Mouse (Mus musculus) midbrain, embryonic 10.5 days (tissue): ENCODE measurements at regions not wholly inside any gene's neighbourhood (a gene's known extent, or its start where the extent isn't known, plus 50 kb on each side); places are given as distances from the start of the nearest gene placed in this dataset.

Experiments used
- DNase-seq: peaks from one replicate; pipeline ENCODE4 v3.0.0-alpha.2; 2017; ENCODE audit warnings: low spot score
- H3K27ac ChIP-seq: fragments of 300-500 bp; sonication (generic); replicated peaks from 2 replicates; pipeline ENCODE4 v1.5.1; 2016; ENCODE audit warnings: mild to moderate bottlenecking
- H3K27me3 ChIP-seq: fragments of 300-500 bp; sonication (generic); 2 replicates; pipeline ENCODE4 v1.6.1; 2016; ENCODE audit warnings: low read depth, mild to moderate bottlenecking; ENCODE audit not compliant: poor library complexity, severe bottlenecking
- H3K36me3 ChIP-seq: fragments of 300-500 bp; sonication (generic); 2 replicates; pipeline ENCODE4 v1.6.1; 2016; ENCODE audit warnings: mild to moderate bottlenecking, moderate library complexity
- H3K4me1 ChIP-seq: fragments of 300-500 bp; sonication (generic); 2 replicates; pipeline ENCODE4 v1.6.1; 2016
- H3K4me3 ChIP-seq: fragments of 300-500 bp; sonication (generic); 2 replicates; pipeline ENCODE4 v1.5.1; 2016; ENCODE audit warnings: mild to moderate bottlenecking, moderate library complexity
- H3K9me3 ChIP-seq: fragments of 300-500 bp; sonication (generic); replicated peaks from 2 replicates; pipeline ENCODE4 v1.6.1; 2016; ENCODE audit warnings: mild to moderate bottlenecking
- WGBS: fragments of 180-500 bp; shearing (Covaris S2); methylation state at CpG from one replicate; pipeline ENCODE4 v1.1.7; 2016; 5-methylcytosine and 5-hydroxymethylcytosine counted together

DNA sequence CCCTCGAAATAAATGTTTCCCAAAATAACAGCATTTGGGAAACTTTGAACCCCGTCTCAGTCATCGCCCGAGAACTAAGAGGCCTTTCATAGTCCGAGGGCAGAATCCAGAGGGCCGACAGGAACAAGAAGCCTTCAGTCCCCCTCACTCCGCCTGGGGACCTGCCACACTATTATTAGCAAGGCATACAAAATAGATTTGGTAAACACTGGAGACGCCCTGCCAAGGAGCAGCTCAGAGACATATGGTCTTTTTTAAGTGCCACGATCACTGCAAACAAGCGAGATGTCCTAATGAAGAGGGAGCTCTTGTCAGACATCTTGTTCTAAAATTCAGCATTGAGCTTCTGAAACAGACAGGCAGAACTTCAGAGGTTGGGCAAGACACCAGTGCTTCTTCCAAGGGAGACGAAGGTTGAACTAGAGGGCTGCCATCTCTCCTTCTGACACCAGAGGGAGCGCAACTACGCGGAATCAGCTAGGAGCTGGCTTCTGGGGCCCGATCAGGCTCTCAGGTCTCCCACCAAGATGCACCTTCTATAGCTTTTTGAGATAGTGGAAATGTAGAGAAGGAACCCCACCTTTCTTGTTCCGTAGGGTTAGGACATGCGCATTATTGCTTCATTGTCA lies 226.2 kb downstream of the Rnf144b start:
- WGBS: 50% methylated on average over 17 of the region's 17 CpGs
- H3K36me3 ChIP-seq: no peaks in the 10 kb centered on the region
- no peaks in the 10 kb centered on the region; the same call in 1 of the 2 replicates for H3K27me3 ChIP-seq
- H3K4me3 ChIP-seq: no peak overlapping the region
- peaks cover 6% of the 10 kb centered on the region for H3K4me1 ChIP-seq
- no peaks in the 10 kb centered on the region for H3K9me3 ChIP-seq
- peak; percentile 71 for DNase-seq
- no peak overlapping the region; the same call in 1 of the 2 replicates for H3K27ac ChIP-seq

DNA sequence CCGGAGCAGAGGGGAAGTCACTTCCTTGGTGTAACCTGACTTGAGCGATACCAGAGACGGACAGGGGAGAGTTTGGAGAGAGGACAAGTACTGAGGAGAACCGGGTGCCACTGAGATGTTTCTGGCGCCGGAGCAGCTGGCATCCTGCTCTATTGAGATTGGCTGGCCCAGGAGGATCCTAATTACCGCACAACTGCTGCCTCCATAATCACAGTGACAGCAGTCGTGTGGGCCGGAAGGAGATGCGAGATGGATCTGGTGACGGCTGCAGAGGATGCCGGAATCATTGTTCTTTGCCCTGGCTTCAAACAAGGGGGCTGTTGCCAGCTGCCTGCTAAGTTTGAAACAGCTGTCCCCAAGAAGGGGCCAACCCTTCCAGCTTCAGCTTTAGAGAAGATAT lies 232.0 kb downstream of the Rnf144b start:
- DNase-seq: no peak
- Histone ChIP-seq H3K27ac (no peak overlapping the region), H3K4me1 (0 out of 2 replicates have a peak, but pooled peaks cover 3% of the 10 kb centered on the region), H3K9me3 (no peaks in the 10 kb centered on the region), H3K4me3 (no peak overlapping the region), H3K36me3 (no peaks in the 10 kb centered on the region), H3K27me3 (no peaks in the 10 kb centered on the region; the same call in 1 of the 2 replicates)
- 94% methylated on average over 12 of the region's 12 CpGs for WGBS

DNA sequence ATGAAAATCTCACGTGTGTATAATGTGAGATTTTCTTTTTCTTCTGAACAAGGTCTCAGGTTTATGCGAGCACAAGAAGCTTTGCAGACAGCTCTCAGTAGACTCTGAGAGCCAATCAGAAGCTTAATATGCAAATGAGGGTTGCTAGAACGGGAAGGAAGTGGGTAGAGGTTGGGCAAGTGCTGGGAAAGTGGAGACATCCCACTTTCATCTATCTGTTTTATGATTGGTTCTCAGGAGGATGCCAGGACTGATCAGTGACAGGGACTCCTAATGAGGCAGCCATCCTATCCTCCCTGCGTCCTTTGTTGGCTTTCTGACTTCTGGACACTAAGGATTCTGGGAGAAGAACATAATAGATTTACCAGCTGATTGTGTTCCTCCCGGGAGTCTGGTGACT lies 232.7 kb downstream of the Rnf144b start:
- Histone ChIP-seq H3K9me3 (no peaks in the 10 kb centered on the region), H3K4me1 (0 out of 2 replicates have a peak, but pooled peaks cover 3% of the 10 kb centered on the region), H3K36me3 (no peaks in the 10 kb centered on the region), H3K27me3 (no peaks in the 10 kb centered on the region), H3K27ac (no peak overlapping the region), H3K4me3 (no peak overlapping the region)
- WGBS: 73% methylated on average over 5 of the region's 5 CpGs
- DNase-seq: no peak

DNA sequence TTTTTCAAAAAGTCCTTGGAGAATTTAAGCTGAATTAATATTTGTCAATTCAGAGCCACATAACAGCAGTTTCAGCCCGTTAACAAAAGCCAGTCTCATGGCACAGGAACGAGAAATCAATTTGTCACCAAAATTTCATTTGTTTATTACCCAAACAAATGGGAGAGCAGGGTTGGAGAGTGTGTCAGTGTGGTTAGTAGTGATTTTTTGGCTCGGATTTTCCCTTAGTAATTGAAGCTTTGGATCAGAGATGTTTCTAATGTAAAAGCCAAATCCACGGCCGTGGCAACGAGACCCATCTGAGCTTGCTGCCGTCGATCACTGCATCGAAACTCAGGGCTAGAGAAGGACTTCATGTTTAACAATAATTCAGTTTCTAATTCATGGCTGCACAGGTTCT lies 236.5 kb downstream of the Rnf144b start:
- no peak overlapping the region for H3K27ac ChIP-seq
- H3K36me3 ChIP-seq: no peaks in the 10 kb centered on the region
- H3K9me3 ChIP-seq: no peaks in the 10 kb centered on the region
- no peak for DNase-seq
- WGBS: 88% methylated on average over 9 of the region's 9 CpGs
- no peaks in the 10 kb centered on the region for H3K4me1 ChIP-seq
- H3K27me3 ChIP-seq: no peaks in the 10 kb centered on the region
- H3K4me3 ChIP-seq: no peak overlapping the region

DNA sequence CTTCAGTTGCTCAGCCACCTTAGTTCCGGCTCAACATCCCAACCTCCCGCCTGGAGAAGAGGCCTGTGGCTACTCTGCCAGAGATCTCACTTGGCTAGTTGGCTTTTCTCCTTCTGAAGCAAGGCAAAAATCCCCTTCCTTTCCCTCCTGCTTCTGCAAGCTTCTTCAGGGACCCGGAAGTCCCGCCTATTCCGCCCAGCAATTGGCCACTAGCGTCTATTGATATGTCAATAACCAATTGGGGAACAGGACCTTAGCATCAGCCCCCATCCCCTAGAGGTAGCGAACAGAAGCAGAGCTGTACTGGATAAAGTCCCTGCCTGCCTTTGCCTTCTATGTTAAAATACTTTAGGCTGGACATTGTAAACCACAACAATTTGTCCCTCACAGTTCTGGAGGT lies 243.3 kb downstream of the Rnf144b start:
- Histone ChIP-seq H3K27me3 (0 out of 2 replicates have a peak, but pooled peaks cover 5% of the 10 kb centered on the region), H3K4me1 (peaks cover 18% of the 10 kb centered on the region), H3K9me3 (no peaks in the 10 kb centered on the region), H3K4me3 (no peak overlapping the region), H3K36me3 (no peaks in the 10 kb centered on the region), H3K27ac (0 out of 2 replicates have a peak overlapping the region, but pooled peaks have one; percentile 33)
- DNase-seq: peak; percentile 34
- WGBS: 72% methylated on average over 7 of the region's 7 CpGs

DNA sequence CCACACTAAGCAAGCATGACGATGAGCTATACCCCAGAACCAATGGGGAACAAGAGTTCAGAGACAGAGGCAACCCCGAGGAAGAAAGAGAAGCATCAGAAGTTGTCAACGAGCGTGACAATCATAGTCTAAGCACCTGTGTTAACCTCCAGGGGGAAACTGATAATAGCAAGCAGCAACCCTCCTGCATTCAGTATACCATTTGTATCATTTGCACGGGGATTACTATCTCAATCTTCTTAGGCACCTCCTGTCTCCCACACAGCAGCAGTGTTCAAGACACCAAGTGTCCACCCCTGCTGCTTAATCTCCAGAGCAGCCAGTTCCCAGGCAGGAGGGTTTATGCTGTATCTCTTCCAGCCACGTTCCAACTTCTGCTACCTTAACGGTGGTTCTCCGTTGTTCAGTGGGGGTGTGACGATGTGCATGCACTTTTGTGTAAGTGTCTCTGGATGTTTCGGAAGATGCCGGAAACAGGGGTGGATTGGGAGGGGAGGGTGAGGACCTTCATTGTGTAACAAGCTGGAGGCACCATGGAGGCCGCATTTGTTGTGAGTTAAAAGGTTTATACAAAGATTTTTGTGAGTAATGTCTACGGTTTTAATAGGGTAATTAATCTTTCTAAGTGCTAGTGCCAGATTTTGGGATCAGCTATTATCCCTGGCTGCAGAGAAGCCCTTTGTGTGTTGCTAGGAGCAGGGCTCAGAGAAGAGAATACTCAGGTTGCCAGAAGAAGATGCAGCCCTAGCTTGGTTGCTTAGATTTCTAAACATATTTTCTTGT lies 245.8 kb downstream of the Rnf144b start:
- 36% methylated on average over 13 of the region's 13 CpGs for WGBS
- no peaks in the 10 kb centered on the region for H3K36me3 ChIP-seq
- peak overlapping the region; percentile 23; the same call in 1 of the 2 replicates for H3K27ac ChIP-seq
- H3K4me3 ChIP-seq: peak overlapping the region; percentile 16; the same call in 1 of the 2 replicates
- H3K4me1 ChIP-seq: peaks cover 18% of the 10 kb centered on the region
- peak; percentile 17 for DNase-seq
- peaks cover 5% of the 10 kb centered on the region; the same call in 1 of the 2 replicates for H3K27me3 ChIP-seq
- H3K9me3 ChIP-seq: no peaks in the 10 kb centered on the region

DNA sequence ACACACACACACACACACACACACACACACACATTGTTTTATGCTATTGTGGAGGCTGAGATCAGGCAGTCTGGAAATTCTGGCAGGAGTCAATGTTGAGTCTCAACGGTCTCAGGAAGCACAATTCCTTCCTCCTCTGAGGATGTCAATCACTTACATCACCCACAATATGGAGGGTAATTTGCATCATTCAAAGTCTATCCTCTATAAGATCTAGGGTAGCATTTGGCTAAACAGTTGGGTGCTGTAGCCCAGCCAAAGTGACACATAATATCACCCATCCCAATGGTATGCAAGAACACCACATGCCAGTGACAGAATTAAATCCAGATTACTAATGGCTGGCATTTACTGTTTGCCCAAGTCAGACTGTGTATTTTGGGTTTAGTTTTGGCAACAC lies 252.1 kb downstream of the Rnf144b start:
- 91% methylated on average over 1 of the region's 1 CpGs for WGBS
- Histone ChIP-seq H3K4me3 (no peak overlapping the region), H3K27me3 (no peaks in the 10 kb centered on the region; the same call in 1 of the 2 replicates), H3K9me3 (no peaks in the 10 kb centered on the region), H3K27ac (no peak overlapping the region), H3K36me3 (no peaks in the 10 kb centered on the region), H3K4me1 (no peaks in the 10 kb centered on the region)
- DNase-seq: no peak

DNA sequence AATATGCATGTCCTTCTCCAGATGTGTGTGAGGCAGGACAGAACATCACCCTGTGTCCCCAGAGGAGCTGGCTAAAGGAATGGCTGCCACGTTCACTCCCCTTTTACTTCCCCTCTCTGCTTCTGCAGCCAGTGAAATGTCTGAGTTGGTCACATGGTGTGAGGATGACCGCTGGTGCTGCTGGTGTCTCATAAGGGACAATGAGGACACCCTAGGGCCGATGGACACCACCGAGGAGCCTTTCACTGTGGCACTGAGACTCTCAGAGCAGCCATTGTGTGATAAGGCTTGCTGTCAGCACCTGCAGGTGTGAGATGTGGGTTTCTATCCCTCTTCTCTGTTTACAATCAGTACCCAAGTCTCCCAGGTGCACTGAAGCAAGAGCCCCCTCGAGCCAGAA lies 268.6 kb downstream of the Rnf144b start:
- Histone ChIP-seq H3K36me3 (no peaks in the 10 kb centered on the region), H3K4me1 (peaks cover 3% of the 10 kb centered on the region; the same call in 1 of the 2 replicates), H3K27ac (no peak overlapping the region), H3K27me3 (no peaks in the 10 kb centered on the region), H3K4me3 (no peak overlapping the region), H3K9me3 (no peaks in the 10 kb centered on the region)
- no peak for DNase-seq
- WGBS: 60% methylated on average over 5 of the region's 5 CpGs

DNA sequence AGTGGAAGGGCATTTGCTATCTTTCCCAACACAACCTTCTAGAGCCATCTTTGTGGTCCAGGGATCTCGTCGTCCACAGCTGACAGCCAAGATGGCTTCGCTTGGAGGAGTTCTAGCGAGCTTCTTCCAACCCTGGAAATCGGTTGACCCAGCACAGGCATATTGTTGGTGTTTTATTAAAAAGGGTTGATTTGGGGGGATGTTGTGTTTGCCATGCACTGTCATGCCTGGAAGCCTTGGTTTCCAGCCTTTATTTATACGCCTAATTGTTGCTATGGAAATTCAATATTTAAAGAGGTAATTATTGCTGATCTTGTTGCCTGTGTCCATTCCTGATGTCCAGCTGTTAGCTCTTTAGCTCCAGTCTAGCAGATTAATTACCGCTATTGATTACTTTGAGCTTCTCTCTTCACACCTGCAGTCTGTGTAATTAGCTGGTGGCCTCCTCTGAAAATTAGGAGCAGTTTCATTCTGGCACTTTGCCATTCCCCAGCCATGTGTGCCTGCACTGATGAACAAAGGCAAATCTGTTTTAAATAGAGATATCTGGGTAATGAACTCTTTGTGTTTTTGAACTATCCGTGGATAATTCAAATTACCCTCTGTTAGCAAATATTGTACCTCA lies 275.4 kb downstream of the Rnf144b start:
- H3K4me3 ChIP-seq: no peak overlapping the region
- 0 out of 2 replicates have a peak, but pooled peaks cover 7% of the 10 kb centered on the region for H3K4me1 ChIP-seq
- no peak for DNase-seq
- H3K36me3 ChIP-seq: no peaks in the 10 kb centered on the region
- no peak overlapping the region for H3K27ac ChIP-seq
- no peaks in the 10 kb centered on the region for H3K9me3 ChIP-seq
- H3K27me3 ChIP-seq: no peaks in the 10 kb centered on the region
- 81% methylated on average over 8 of the region's 8 CpGs for WGBS

DNA sequence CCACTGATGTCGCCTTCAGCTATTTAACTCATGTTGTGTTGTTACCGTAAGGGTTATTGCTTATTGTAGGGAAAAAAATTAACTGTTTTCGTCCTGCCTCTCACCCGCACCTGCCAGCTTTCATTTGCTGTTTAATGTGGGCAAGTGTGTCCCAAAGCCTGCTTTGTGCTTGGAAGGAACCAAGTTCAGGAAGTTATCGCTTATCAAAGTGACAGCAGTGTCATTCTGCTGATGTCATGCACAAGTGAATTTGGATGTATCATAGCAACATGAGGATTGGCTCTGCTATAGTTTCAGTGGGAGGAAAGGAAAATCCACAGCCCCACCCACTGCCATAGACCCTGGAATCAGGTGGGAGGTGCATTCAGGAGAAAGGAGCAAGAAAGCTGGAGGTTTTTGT lies 276.5 kb downstream of the Rnf144b start:
- Histone ChIP-seq H3K36me3 (no peaks in the 10 kb centered on the region), H3K27ac (no peak overlapping the region), H3K9me3 (no peaks in the 10 kb centered on the region), H3K4me1 (0 out of 2 replicates have a peak, but pooled peaks cover 7% of the 10 kb centered on the region), H3K27me3 (no peaks in the 10 kb centered on the region), H3K4me3 (no peak overlapping the region)
- no peak for DNase-seq
- 91% methylated on average over 5 of the region's 5 CpGs for WGBS

DNA sequence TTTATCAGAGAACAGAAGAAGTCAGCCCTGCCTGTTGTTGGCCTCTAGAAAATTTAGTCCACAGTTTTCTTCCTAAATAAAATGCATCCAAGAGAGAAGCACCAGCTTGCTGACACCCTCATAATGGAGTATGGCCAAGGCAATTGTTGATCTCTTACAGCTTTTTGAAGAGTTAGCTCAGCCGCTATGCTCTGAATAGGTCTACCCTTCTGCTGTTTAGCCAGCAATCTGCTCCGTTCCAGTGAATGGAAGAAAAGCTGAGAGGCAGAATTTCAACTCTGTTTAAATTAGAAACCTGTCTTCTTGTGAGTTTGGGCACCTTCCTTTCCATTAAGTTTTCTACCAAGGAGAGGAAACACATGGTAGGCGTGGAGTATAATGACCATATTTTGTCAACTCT lies 290.8 kb downstream of the Rnf144b start:
- no peak overlapping the region for H3K4me3 ChIP-seq
- H3K27ac ChIP-seq: no peak overlapping the region
- no peaks in the 10 kb centered on the region for H3K9me3 ChIP-seq
- WGBS: 90% methylated on average over 3 of the region's 3 CpGs
- H3K27me3 ChIP-seq: no peaks in the 10 kb centered on the region
- H3K36me3 ChIP-seq: no peaks in the 10 kb centered on the region
- H3K4me1 ChIP-seq: no peaks in the 10 kb centered on the region
- no peak for DNase-seq

DNA sequence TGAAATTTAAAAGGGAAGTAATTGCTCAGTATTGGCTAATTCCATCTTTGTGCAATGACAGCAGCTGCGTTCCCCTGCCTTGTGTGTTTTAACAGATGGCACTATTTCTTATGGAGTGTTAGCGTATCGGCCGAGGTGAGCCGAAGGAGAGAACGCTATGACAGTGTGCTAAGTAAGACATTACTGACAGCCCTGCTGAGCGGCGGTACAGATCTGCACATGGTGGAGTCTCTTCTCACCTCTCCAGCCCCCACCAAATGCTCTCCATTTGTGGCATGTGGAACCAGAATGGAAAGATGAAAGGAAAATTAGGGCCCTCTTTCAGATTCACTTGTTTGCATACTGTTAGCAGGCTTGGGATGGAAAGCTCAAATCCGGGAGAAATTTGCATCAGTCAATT lies 291.5 kb downstream of the Rnf144b start:
- H3K9me3 ChIP-seq: no peaks in the 10 kb centered on the region
- 81% methylated on average over 9 of the region's 9 CpGs for WGBS
- H3K4me1 ChIP-seq: no peaks in the 10 kb centered on the region
- DNase-seq: no peak
- H3K27ac ChIP-seq: no peak overlapping the region
- H3K36me3 ChIP-seq: no peaks in the 10 kb centered on the region
- H3K4me3 ChIP-seq: no peak overlapping the region
- H3K27me3 ChIP-seq: no peaks in the 10 kb centered on the region
